Mouse (Mus musculus): ENCODE measurements around the gene Mgat4d.

- TF ChIP-seq CTCF (IDR thresholded peaks at IDR 0.05; ENCODE audit: low read depth, low read length) = no peak
- TF ChIP-seq POLR2A (IDR thresholded peaks at IDR 0.05; ENCODE audit: insufficient read depth, low read length) = no peak
- TF ChIP-seq EP300 (IDR thresholded peaks at IDR 0.05; ENCODE audit: insufficient read depth, low read depth, low read length) = no peak
These were observed 68.6 kb downstream of the Mgat4d start for GRCm38 (mm10) chr8:83416878-83417277.

All from ES-Bruce4 (cell line).